Mouse (Mus musculus) A20 (cell line): ENCODE data around the gene Mypop.

ENCODE experiments used
- DNase-seq: peaks from one replicate; pipeline ENCODE4 v3.0.0-alpha.2; 2011; ENCODE audit warnings: low read depth, low spot score

Mypop gene

DNA sequence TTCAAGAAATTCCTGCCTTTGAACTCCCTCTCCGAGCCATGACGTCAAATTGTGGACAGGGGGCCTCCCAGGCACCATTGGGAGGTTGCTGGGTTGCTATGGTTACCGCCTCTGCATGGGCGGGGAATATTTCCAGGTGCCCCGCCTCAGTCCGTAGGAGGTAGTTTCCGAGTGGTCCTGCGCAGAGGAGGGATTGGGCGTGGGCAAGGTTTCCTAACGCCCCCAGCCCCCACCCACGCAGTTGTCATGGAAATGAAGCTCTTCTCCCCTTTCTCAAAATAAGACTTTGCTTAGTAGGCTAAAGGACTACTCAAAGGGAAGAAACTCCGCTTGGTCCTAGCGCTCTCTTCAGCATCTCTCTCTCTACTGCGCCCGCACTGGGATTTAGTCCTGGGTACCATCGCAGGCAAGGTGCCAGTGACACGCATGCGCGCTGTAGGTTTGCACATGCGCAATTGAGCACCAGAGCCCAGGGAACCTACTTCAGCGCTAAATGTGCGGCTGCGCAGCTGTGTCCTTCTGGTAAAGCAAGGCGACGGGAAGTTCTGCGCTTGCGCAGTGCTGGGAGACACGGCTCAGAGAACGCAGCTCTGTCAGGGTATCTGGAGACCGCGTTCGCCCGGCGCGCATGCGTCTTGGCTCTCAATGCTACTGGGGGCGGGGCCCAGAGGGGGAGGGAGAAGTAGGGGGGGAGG is at the start of gene Mypop:
Mypop (plus strand) TSS at position 645 of the 695 bp plus-strand sequence.
- DNase-seq = peak; percentile 100

DNA sequence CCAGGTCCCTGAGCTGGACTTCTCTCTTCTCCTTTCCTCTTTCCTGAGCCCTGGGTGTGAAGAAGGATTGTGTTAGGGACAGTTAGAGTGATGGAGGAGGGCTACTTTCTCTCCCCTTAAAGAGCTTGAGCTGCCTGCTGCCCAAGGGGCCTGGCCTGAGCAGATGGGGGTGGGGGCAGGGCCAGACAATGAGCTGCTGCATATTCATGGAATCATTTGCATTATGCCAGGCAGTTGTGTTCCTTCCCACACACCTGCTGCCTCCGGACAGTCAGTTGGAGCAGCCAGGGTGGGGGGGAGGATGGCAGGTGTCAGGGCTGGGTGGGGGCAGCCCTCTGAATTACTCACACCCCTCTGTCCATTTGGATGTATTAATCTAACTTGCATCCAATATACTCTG is 48.7 kb upstream of the Mypop start:
- DNase-seq = peak; percentile 15

DNA sequence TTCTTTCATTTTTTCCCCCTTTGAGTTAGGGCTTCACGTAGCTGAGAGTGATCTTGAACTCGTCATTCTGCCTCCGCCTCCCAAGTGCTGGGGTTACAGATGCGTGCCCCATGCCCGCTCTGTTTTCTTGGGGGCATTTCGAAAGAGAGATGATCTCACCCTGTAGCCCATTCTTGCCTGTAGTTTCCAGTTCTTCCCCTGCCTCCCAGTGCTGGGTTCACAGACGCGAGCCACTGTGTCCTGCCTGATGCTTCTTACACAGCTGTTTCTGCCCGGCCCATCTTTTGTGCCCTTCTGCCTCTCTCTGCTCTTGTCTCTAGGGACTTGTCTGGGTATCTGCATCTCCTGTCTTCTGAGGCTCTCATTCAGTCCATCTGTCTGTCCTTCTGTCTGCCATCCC is 48.2 kb upstream of the Mypop start:
- DNase-seq = no peak

DNA sequence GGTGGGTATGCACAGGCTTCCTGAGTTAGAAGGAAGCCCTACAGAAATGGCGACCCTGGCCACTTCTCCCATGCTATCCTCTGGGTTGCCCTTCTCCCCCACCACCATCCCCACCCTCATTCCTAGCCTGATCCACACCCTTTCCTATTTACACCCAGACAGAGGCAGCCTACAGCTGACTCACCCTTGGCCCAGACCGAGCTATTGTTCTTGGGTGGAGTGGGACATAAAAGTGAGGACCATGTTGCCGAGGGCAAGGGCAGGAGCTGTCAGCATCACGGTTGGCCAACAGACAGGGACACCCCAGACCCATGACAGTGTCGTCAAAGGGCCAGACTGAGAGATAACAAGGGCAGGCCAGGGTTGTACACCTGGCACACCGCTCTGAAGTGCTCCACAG is 42.9 kb upstream of the Mypop start:
- DNase-seq = no peak

DNA sequence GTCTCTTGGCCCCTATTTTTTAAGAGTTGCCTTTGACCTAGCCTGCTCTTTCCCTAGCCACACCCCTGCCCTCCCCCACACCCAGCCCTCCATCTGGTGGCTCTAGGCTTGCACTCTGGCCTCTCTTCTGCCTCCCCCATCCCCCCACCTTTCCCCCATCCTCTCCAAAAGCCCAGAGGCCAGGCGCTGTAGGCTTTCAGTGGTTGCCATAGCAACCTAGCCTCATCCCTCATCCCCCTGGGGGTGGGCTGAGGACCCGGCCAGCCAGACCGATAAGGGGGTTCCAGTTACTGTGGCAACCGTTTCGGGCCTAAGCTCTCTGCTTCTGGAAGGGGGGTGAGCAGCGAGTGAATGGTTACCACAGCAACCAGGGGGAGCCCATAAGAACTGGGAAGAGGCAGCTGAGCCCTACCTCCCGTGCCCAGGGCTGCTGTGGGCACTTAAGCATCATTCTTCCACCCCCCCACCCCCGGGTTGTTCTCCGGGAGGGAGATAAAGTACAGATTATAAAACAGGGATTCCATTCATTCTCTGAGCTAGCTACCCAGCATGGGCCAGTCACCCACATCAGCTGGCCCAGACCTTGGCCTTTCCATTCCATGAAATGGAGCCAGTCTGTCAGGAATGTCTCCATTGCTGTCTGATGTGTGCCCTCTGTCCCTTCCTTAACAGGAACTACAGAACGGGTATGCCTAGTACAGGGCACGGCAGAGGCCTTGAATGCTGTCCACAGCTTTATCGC is 41.1 kb upstream of the Mypop start:
- DNase-seq = no peak

DNA sequence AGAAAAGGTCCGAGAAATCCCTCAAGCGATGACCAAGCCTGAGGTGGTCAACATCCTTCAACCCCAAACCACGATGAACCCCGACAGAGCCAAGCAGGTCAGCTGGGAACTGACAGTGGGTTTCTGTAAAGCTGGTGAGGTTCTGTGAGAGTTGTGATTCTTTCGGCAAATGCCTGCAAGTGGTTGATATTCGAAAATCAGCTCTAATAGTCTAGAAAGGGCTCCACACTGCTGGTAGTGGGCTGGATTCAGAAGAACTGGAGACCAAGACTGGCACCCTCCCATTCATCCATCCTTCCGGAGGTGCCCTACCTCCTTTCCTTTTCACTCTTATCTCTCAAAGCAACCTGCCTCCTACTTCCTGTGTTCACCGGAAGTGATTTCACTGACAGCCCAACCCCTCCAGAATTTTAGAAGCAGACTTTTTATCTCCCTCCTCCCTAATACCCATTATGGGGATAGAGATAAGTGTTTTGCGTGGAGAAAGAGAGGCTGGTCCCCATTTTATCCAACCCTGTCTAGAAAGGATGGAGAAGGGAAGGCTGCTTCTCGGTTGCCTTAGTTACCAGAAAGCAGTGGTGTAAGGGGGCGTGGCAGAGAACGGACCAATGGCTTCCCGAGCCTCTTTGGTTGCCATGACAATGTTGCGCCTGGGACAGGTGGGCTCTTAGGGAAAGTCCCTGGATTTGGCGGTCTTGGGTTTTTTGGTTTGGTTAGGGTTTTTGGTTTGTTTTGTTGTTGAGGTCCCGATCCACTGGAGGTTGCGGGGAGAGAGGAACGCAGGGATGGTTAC is 40.3 kb upstream of the Mypop start:
- peak; percentile 34 for DNase-seq

DNA sequence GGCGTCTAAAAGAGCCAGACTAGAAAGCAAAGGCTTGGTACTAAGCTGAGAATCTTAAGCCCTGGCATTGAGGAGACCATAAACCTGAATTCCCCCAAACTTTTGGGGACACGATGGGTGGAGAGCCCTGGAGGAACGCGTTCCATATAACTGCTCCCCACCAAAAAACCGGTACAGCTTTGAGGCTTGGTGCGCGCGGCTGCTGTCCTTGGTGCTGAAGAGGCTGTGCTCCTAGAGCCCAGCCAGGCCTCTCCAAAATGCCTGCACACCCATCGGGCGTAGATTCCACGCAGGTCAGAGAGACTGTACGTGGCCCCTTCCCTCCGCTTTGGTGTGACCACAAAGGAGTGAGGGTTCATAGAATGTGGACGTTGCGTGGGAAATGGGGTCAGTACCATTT is 39.6 kb upstream of the Mypop start:
- peak; percentile 53 for DNase-seq

DNA sequence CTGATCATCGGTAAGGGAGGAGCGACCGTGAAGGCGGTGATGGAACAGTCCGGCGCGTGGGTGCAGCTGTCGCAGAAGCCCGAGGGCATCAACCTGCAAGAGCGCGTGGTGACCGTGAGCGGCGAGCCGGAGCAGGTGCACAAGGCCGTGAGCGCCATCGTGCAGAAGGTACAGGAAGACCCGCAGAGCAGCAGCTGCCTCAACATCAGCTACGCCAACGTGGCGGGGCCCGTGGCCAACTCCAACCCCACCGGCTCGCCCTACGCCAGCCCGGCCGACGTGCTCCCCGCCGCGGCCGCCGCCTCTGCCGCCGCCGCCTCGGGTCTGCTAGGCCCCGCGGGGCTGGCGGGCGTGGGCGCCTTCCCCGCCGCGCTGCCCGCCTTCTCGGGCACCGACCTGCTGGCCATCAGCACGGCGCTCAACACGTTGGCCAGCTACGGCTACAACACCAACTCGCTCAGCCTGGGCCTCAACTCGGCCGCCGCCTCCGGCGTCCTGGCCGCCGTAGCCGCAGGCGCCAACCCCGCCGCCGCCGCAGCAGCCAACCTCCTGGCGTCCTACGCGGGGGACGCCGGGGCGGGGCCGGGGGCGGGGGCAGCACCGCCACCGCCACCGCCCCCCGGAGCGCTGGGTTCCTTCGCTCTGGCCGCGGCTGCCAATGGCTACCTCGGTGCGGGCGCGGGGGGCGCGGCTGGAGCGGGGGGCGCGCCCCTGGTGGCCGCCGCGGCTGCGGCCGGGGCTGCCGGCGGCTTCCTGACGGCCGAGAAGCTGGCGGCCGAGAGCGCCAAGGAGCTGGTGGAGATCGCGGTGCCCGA is 33.3 kb upstream of the Mypop start:
- DNase-seq = peak; percentile 81

DNA sequence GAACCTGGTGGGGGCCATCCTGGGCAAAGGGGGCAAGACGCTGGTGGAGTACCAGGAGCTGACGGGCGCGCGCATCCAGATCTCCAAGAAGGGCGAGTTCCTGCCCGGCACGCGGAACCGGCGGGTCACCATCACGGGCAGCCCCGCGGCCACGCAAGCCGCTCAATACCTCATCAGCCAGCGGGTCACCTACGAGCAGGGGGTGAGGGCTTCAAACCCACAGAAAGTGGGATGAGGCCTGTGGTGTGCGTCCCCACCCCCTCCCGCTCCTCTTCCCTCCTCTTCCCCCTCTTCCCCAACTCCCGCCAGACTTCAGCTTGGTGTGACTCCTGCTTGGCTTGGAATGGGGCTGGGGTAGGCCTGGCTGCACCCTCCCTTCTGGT is 32.7 kb upstream of the Mypop start:
- no peak for DNase-seq

DNA sequence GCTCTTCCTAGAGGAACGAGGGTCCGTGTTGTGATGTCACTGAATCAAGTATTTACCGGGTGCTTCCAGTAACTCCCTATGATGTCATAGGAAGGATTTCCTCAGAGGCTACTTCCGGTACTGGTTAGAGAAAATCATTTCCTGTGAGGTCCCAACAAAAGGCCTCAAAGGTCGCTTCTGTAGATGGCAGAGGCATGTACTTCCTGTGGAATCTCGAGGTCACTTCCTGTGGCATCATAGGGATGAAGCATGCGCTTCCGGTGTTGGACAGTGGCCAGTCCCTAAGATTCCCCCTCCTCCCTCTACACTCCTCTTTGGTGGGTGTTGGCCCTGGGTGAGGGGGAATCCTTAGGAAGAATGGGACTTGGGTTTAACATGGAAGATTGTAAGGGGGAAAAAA is 31.6 kb upstream of the Mypop start:
- no peak for DNase-seq

DNA sequence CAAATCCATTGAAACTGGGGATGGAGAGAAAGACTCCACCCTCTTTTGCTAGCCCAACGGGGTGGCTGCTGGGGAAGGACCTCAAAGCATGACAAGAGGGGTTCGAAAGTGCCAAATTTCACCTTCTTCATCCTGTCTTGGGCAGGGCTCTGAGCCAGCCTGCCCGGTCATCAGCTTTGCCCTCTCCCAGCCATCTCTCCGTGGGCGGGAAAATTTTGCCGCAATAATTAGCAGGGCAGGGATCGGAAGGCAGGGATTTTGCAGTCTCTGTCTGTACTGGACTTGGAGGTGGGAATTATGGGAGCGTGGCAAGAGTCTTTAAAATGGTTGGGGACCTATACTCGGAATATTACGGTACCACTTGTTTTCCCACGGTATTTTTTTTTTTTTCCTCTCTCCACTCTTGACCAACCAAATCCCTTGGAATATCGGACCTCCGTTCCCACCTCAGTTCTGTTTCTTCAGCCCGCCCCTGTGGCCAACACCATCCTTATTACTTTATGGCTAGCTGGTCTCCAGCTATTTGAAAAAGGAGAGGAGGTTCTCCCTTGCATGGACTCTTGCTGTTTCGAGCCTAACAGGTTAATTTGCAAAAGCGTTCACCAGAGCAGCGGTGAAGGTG is 28.8 kb upstream of the Mypop start:
- DNase-seq = no peak

DNA sequence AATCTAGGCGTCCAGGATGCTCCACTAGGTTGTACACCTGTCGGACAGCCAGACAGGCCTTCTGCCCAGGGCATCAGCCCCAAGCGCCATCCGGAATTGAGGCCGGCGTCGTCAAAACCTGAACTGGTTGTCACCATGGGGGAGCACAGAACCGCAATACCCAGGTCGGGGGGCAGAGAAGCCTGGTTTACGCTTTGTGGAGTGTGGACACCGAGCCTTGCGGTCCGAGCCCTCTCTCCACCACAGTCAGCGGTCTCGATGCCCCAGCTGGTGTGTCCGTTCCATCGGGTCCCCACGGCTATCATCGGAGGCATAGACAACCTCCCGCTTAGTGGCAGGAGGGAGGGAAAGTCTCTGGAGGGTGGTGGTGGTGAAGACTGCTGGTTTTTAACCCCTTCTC is 28.2 kb upstream of the Mypop start:
- DNase-seq = no peak

DNA sequence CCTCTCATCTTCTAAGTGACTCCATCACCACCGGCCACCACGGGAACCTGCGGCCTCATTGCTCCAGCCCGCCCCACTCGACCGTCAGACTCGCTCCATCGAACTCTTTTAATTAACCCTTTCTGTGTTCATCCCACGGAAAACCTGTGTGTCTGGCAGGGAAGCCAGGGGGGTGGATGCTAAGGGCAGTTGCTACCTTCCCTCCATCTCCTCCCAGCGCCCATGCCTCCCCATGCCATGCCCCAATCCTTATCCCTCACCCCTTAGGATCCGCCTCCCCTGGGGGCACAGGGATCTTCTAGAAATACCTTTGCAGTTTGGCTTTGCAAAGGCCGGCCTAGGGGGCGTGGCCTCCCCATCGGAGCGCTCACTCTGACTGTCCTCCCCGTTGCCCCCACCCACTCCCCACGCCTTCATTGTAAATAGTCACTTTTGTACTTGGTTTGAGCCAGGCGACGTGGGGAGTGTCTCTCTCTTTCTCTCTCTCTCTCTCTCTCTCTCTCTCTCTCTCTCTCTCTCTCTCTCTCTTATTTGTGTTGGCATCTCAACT is 27.7 kb upstream of the Mypop start:
- DNase-seq = no peak

DNA sequence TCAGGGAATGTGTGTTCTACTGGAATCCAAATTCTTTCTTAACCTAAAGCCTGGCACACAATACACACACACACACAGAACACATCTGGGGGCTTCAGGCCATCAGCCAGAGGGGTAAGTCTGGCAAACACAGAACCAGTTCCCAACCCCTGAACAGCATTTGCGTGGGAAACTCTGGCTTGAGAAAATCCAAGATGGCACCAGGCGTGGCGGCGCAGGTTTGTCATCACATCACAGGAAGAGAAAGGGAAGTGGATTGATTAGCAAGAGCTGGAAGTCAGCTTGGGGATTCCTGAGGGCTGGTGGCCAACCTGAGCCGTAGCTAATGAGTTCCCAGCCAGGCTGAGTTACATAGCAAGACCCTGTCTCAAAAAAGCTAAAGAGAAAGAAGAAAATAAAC is 25.7 kb upstream of the Mypop start:
- no peak for DNase-seq

DNA sequence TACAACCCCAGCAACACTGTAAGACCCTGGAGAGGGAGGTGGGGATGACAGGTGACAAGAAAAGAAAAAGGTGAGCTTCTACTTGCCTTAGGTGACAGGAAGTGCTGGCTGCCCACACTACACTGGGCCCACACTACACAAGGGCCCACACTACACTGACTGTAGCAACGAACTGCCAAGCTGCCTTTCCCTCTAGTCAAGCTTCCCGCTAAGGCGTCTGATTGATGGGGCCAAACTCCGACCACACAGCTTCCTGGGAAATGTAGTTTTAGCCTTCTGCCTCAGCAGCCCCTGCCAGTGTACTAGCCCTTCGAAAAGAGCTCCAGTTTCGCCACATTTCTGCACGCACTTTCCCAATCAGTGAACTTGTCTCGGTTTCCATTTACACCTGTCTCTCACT is 23.4 kb upstream of the Mypop start:
- DNase-seq = no peak

DNA sequence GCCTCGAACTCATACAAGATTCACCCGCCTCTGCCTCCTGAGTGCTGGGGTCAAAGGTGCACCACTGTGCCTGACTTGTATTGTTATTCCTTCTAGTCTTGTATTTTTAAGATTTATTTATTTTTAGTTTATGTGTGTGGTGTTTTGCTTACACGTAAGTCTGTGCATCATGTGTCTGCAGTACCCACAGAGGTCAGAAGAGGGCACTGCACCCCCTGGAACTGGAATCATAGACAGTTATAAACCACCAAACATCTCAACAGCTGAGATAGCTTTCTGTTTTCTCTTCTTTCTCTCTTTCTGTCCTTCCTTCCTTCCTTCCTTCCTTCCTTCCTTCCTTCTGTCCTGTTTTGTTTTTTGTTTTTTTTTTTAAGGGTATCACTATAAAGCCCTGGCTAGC is 20.1 kb upstream of the Mypop start:
- peak; percentile 46 for DNase-seq

DNA sequence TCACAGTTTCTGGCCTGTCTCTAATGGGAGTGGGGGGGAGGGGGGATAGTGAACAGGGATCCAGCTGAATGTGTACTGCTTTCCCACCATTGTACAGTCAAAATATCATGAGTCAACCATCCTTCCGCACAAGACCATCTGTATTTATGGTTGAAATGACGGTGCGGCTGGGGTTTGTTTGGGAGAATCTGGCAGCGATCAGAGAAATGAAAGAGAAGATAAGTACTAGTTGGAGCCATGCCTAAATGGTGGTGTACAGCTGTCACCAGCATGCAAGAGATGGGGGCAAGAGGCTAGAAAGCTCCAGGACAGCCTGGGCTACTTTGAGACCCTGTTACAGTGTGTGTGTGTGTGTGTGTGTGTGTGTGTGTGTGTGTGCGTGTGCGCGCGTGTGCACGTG is 12.7 kb upstream of the Mypop start:
- DNase-seq = no peak

DNA sequence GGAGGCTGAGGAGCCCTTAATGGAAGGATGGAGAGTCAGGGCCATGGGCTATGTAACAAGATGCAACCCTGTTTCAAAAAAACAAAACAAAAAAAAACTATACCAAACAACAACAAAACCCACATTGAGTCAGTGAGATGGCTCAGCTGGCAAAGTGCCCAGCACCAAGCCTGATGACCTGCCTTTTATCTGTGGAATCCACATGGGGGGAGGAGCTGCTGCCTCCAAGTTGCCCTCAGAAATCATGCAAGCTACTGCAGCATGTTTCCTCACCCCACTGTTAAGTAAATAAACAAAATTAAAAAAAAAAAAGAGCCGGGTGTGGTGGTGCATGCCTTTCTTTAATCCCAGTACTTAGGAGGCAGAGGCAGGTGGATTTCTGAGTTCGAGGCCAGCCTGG is 4.5 kb upstream of the Mypop start:
- DNase-seq = no peak

DNA sequence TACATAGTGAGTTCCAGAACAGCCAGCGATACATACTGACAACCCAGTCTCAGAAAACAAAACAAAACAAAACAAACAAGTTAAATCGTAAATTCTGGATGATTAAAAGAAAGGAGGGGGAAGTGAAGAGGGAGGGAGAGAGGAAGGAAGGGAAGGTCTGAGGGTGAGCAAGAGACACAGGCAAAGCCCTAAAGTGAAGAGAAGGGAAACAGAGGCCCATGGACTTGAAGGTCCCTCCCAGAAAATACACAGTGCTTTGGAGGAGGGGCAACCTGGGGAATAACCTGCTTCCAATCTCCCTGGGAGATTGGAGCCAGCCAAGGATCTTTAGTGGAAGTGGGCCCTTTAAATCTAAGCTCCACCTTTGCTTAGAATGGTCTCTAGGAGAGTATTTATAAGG is 3.9 kb upstream of the Mypop start, which contains the start of gene Nanos2:
Nanos2 (plus strand) TSS at position 301 of the 400 bp plus-strand sequence.
- DNase-seq = no peak

DNA sequence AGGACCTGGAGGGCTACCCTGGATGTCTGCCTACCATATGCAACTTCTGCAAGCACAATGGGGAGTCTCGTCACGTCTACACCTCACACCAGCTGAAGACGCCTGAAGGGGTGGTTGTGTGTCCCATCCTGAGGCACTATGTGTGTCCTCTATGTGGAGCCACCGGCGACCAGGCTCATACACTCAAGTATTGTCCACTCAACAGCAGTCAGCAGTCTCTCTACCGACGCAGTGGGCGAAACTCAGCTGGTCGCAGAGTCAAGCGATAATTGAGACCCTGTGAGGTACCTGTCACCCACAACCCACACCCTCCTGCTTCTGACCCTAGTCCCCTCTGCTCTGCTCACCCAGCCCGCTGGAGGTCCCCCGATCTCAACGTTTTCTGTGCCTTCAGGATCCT is 3.3 kb upstream of the Mypop start:
- no peak for DNase-seq

DNA sequence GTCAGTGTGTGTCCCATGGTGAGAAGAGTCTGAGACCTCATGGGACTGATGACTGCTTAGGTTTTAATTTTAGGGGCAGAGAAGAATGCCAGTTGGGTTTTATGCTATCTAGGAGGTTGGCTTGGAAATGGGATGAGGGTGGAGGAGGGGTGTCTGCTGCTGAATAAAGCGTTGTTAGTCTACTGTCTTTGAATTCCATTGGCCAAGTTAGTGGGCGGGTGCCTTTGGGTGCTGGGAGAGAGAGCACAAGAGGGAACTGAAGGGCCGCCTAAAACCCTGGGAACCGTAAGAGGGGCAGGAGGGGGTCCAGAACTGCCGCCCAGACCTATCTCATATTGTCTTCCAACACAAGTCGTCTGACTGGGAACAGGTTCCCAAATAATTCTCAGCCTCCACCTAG is 2.3 kb upstream of the Mypop start:
- DNase-seq = no peak
